Mouse (Mus musculus) midbrain, embryonic 15.5 days (tissue): Measurements from ENCODE around the gene Cd300e. TPM values are rescaled to one million over a fixed set of nuclear protein-coding genes. Genes with fewer than 3 reads are reported as not detected.
"Not testable (repeated sequence)": the region's sequence is repeated elsewhere in the genome, so short reads cannot be mapped to it uniquely, and the experiment has no call there.

Source experiments
- ATAC-seq: fragments of 200-750 bp; cut with Nextera tagmentation; replicated peaks from 2 replicates; pipeline ENCODE4 v1.8.0; 2017; ENCODE audit warnings: moderate TSS enrichment
- H3K27ac ChIP-seq: fragments of 300-500 bp; sonication (generic); 2 replicates; pipeline ENCODE4 v1.5.1; 2015; ENCODE audit warnings: mild to moderate bottlenecking, inconsistent platforms
- H3K27me3 ChIP-seq: fragments of 300-500 bp; sonication (generic); replicated peaks from 2 replicates; pipeline ENCODE4 v1.6.1; 2015; ENCODE audit warnings: inconsistent platforms
- H3K36me3 ChIP-seq: fragments of 300-500 bp; sonication (generic); replicated peaks from 2 replicates; pipeline ENCODE4 v1.6.1; 2015; ENCODE audit warnings: inconsistent platforms
- H3K4me1 ChIP-seq: fragments of 300-500 bp; sonication (generic); 2 replicates; pipeline ENCODE4 v1.6.1; 2015; ENCODE audit warnings: inconsistent platforms
- H3K4me2 ChIP-seq: fragments of 300-500 bp; sonication (generic); 2 replicates; pipeline ENCODE4 v1.6.1; 2015; ENCODE audit warnings: inconsistent platforms, mild to moderate bottlenecking, moderate library complexity
- H3K4me3 ChIP-seq: fragments of 300-500 bp; sonication (generic); 2 replicates; pipeline ENCODE4 v1.5.1; 2015; ENCODE audit warnings: mild to moderate bottlenecking, inconsistent platforms
- H3K9ac ChIP-seq: fragments of 300-500 bp; sonication (generic); 2 replicates; pipeline ENCODE4 v1.6.1; 2015; ENCODE audit warnings: mild to moderate bottlenecking, inconsistent platforms
- H3K9me3 ChIP-seq: fragments of 300-500 bp; sonication (generic); 2 replicates; pipeline ENCODE4 v1.6.1; 2016; ENCODE audit warnings: inconsistent platforms
- WGBS: fragments of 180-500 bp; shearing (Covaris S2); methylation state at CpG from one replicate; pipeline ENCODE4 v1.1.7; 2015; ENCODE audit warnings: mixed read lengths; 5-methylcytosine and 5-hydroxymethylcytosine counted together
- polyA plus RNA-seq: library from polyadenylated mRNA; unstranded; fragments of >200 nt; fragmentation: Nextera tagmentation; extraction: Ambion mirVana; gene quantifications from 2 replicates; pipeline ENCODE4 v1.2.1, GENCODE M21; 2015

Cd300e gene
- polyA plus RNA-seq, 1 experiment from 2014 or later: not detected

DNA sequence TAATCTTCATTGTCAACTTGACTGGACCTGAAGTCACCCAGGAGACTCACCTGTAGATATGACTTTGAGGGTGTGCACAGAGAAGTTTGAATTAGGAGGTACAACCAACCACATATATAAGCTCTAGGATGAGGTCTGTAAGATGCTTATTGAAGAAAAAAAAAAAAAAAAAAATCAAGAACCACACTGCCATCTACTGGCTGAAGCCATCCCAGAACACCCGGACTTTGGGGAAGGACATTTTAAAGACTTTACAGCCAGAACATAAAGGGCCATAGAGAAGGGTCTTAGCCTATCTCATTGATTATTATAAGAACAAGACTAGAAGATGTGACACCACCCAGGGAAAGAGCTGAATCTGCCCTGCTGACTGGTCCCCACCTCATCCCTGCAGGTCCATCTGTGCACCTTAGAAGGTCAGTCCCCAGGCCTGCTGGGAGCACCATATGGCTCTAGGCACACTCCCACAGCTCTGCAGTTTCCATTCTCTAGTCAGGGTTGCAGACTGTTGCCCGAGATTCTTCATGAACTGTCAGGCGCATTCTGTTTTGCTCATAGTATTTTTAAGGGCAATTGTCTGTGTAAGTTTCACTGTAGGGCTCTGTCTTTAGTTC, 12.6 kb downstream of the Cd300e start:
- 0 out of 2 replicates have a peak, but pooled peaks cover 8% of the 10 kb centered on the region for H3K27me3 ChIP-seq
- H3K4me2 ChIP-seq: no peak overlapping the region
- H3K4me1 ChIP-seq: no peaks in the 10 kb centered on the region
- no peak overlapping the region for H3K27ac ChIP-seq
- no peaks in the 10 kb centered on the region for H3K36me3 ChIP-seq
- H3K9me3 ChIP-seq: no peaks in the 10 kb centered on the region
- no peak for ATAC-seq
- WGBS: 48% methylated on average over 3 of the region's 3 CpGs
- no peak overlapping the region for H3K4me3 ChIP-seq
- no peak overlapping the region for H3K9ac ChIP-seq

DNA sequence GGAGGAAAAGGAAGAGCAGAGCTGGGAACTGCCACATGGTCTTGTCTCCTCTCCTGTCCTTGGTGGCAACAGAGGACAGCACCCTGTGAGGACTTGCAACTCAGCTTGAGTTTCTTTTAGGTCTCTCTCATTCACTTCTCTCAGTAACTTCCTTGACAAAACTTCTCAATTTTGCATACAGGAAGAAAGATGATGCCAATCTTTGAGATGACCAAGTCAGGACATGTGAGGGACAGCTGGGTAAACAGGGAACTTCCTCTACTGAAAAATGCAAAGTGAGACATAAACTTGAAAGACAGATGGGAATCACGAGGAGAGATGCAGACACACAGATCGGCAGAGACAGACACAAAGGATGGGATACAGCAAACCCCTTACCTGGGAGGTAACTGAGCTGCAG, 13.7 kb downstream of the Cd300e start, which contains the start of gene Cd300ld3:
TSS of gene Cd300ld3 (minus strand) at position 151 of the 400 bp plus-strand sequence.
- Histone ChIP-seq H3K4me2 (no peak within 1 kb of the TSS), H3K27ac (no peak within 1 kb of the TSS), H3K36me3 (no peaks in the 10 kb centered on the region), H3K9me3 (no peaks in the 10 kb centered on the region), H3K4me1 (no peaks in the 10 kb centered on the region), H3K9ac (no peak within 1 kb of the TSS), H3K27me3 (0 out of 2 replicates have a peak, but pooled peaks cover 8% of the 10 kb centered on the region), H3K4me3 (no peak within 1 kb of the TSS)
- ATAC-seq: no peak
- WGBS: 81% methylated on average over 2 of the region's 2 CpGs

DNA sequence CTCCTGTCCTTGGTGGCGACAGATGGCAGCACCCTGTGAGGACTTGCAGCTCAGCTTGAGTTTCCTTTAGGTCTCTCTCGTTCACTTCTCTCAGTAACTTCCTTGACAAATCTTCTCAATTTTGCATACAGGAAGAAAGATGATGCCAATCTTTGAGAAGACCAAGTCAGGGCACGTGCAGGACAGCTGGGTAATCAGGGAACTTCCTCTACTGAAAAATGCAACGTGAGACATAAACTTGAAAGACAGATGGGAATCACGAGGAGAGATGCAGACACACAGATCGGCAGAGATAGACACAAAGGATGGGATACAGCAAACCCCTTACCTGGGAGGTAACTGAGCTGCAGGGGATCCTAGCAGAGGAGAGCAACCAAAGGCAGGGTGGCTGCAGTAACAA, 24.3 kb downstream of the Cd300e start, which contains the start of gene Cd300ld5:
TSS of gene Cd300ld5 (minus strand) at position 101 of the 400 bp plus-strand sequence.
- not testable (repeated sequence) for H3K4me1 ChIP-seq, H3K9me3 ChIP-seq, ATAC-seq, H3K9ac ChIP-seq, H3K27ac ChIP-seq, H3K27me3 ChIP-seq, H3K36me3 ChIP-seq, H3K4me2 ChIP-seq, H3K4me3 ChIP-seq
- WGBS: no CpG with 5 or more reads among the region's 6 CpGs

DNA sequence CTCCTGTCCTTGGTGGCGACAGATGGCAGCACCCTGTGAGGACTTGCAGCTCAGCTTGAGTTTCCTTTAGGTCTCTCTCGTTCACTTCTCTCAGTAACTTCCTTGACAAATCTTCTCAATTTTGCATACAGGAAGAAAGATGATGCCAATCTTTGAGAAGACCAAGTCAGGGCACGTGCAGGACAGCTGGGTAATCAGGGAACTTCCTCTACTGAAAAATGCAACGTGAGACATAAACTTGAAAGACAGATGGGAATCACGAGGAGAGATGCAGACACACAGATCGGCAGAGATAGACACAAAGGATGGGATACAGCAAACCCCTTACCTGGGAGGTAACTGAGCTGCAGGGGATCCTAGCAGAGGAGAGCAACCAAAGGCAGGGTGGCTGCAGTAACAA, 35.1 kb downstream of the Cd300e start, which contains the start of gene Cd300ld4:
TSS of gene Cd300ld4 (minus strand) at position 101 of the 400 bp plus-strand sequence.
- not testable (repeated sequence) for H3K27me3 ChIP-seq, H3K36me3 ChIP-seq, H3K4me1 ChIP-seq, H3K9ac ChIP-seq, H3K9me3 ChIP-seq, ATAC-seq, H3K4me3 ChIP-seq, H3K4me2 ChIP-seq, H3K27ac ChIP-seq
- WGBS: no CpG with 5 or more reads among the region's 6 CpGs

DNA sequence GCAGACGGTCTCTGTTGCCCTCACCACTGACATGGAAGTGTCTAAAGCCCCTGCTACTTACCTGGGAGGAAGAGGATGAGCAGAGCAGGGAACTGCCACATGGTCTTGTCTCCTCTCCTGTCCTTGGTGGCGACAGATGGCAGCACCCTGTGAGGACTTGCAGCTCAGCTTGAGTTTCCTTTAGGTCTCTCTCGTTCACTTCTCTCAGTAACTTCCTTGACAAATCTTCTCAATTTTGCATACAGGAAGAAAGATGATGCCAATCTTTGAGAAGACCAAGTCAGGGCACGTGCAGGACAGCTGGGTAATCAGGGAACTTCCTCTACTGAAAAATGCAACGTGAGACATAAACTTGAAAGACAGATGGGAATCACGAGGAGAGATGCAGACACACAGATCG, 45.9 kb downstream of the Cd300e start, which contains the start of gene Cd300ld2:
TSS of gene Cd300ld2 (minus strand) at position 101 of the 400 bp plus-strand sequence.
- WGBS: no CpG with 5 or more reads among the region's 7 CpGs
- not testable (repeated sequence) for H3K27me3 ChIP-seq, H3K4me2 ChIP-seq, H3K9ac ChIP-seq, H3K4me3 ChIP-seq, H3K36me3 ChIP-seq, H3K9me3 ChIP-seq, H3K27ac ChIP-seq, ATAC-seq, H3K4me1 ChIP-seq

DNA sequence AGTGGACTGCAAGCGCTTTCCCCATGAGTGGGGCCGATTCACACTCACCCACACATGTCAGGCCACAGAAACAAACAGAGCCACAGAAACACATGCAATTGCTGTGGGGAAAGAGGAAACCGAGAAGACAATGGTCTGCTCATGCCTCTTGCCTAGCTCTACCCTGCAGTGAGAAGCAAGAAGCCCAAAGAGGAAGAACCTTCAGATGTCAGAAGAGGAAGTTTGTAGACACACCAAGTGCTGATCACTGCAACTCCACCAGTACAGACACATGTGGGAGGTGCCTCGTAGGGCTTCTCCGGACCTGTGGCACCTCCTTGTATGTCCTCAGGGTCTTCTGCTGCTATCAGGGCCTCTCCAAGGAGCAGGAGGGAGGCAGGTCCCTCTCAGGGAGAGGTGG, 57.9 kb downstream of the Cd300e start:
- Histone ChIP-seq H3K4me1 (no peaks in the 10 kb centered on the region), H3K27me3 (no peaks in the 10 kb centered on the region), H3K9me3 (no peaks in the 10 kb centered on the region), H3K4me2 (no peak overlapping the region), H3K9ac (no peak overlapping the region), H3K27ac (no peak overlapping the region), H3K36me3 (no peaks in the 10 kb centered on the region), H3K4me3 (no peak overlapping the region)
- ATAC-seq: no peak
- WGBS: 87% methylated on average over 5 of the region's 5 CpGs

Other genes with a start within 250 kb of the Cd300e start
- gene Gprc5c, start 211.0 kb downstream of the Cd300e start, polyA plus RNA-seq: 9.3 and 9.4 TPM in 2 replicates
- 0.86 and 0.94 TPM in 2 replicates for gene Cd300a, start 172.1 kb downstream of the Cd300e start, polyA plus RNA-seq
- gene Cd300lb, start 127.8 kb downstream of the Cd300e start, polyA plus RNA-seq: 0.14 TPM in 1 of 2 replicates, not detected in the other
- not detected in 2 replicates for gene Cd300c, start 93.0 kb downstream of the Cd300e start, polyA plus RNA-seq
- gene Cd300ld, start 72.3 kb downstream of the Cd300e start, polyA plus RNA-seq: 0.06 and 0.15 TPM in 2 replicates
- gene Cd300c2, start 60.3 kb downstream of the Cd300e start, polyA plus RNA-seq: 1.2 and 1.3 TPM in 2 replicates
- 0.36 TPM in 1 of 2 replicates, not detected in the other for gene Cd300ld2, start 46.0 kb downstream of the Cd300e start, polyA plus RNA-seq
- not detected in 2 replicates for gene Cd300ld4, start 35.2 kb downstream of the Cd300e start, polyA plus RNA-seq
- not detected in 2 replicates for gene Cd300ld5, start 24.4 kb downstream of the Cd300e start, polyA plus RNA-seq
- gene Cd300ld3, start 13.8 kb downstream of the Cd300e start, polyA plus RNA-seq: not detected in 2 replicates
- gene Rab37, start 29.3 kb upstream of the Cd300e start, polyA plus RNA-seq: 0.49 and 1.1 TPM in 2 replicates
- 0.20 and 0.27 TPM in 2 replicates for gene Cd300lf, start 71.8 kb upstream of the Cd300e start, polyA plus RNA-seq
- 46.4 and 54.6 TPM in 2 replicates for gene Slc9a3r1, start 101.2 kb upstream of the Cd300e start, polyA plus RNA-seq
- 12.6 and 15.3 TPM in 2 replicates for gene Tmem104, start 125.3 kb upstream of the Cd300e start, polyA plus RNA-seq
- 22.5 and 25.5 TPM in 2 replicates for gene Nat9, start 125.7 kb upstream of the Cd300e start, polyA plus RNA-seq
- 0.21 and 0.26 TPM in 2 replicates for gene Grin2c, start 205.1 kb upstream of the Cd300e start, polyA plus RNA-seq
- 21.5 and 22.1 TPM in 2 replicates for gene Fdxr, start 214.9 kb upstream of the Cd300e start, polyA plus RNA-seq
- 0.96 and 1.0 TPM in 2 replicates for gene Fads6, start 235.5 kb upstream of the Cd300e start, polyA plus RNA-seq
- gene Otop2, start 245.0 kb upstream of the Cd300e start, polyA plus RNA-seq: 0.17 TPM in 1 of 2 replicates, not detected in the other